Mouse (Mus musculus) liver, embryonic 14.5 days (tissue): ENCODE measurements around the gene H2afv. TPM values are rescaled to one million over a fixed set of nuclear protein-coding genes. Genes with fewer than 3 reads are reported as not detected.

Experiments
- ATAC-seq: fragments of 200-750 bp; cut with Nextera tagmentation; 2 replicates; pipeline ENCODE4 v1.8.0; 2017; ENCODE audit warnings: moderate number of reproducible peaks, mild to moderate bottlenecking, moderate library complexity; ENCODE audit not compliant: insufficient read depth
- DNase-seq, 3 experiments: peaks; one replicate each; pipeline ENCODE4 v3.0.0-alpha.2; 2012 to 2013; ENCODE audit warnings: low read depth in 3 of 3, low spot score in 3 of 3
- H3K27ac ChIP-seq: fragments of 300-500 bp; sonication (generic); 2 replicates; pipeline ENCODE4 v1.5.1; 2014; ENCODE audit warnings: moderate library complexity, mild to moderate bottlenecking, control low read depth, inconsistent platforms
- H3K27me3 ChIP-seq: fragments of 300-500 bp; sonication (generic); 2 replicates; pipeline ENCODE4 v1.6.1; 2014; ENCODE audit warnings: mild to moderate bottlenecking, low read length, moderate library complexity; ENCODE audit not compliant: control insufficient read depth, insufficient read depth
- H3K36me3 ChIP-seq: fragments of 300-500 bp; sonication (generic); replicated peaks from 2 replicates; pipeline ENCODE4 v1.6.1; 2014; ENCODE audit warnings: low read depth; ENCODE audit not compliant: control insufficient read depth, insufficient read depth
- H3K4me1 ChIP-seq, 2 experiments: fragments of 200-500 bp in 1 of 2; fragments of 300-500 bp in 1 of 2; sonication (generic) in 1 of 2; replicated peaks; 2 replicates each; pipeline ENCODE4 v1.6.1; 2012 to 2014; ENCODE audit warnings: antibody characterized with exemption in 1 of 2, inconsistent platforms in 1 of 2, low read length in 1 of 2; ENCODE audit not compliant: control insufficient read depth in 2 of 2, insufficient read depth in 2 of 2
- H3K4me2 ChIP-seq: fragments of 300-500 bp; sonication (generic); 2 replicates; pipeline ENCODE4 v1.6.1; 2014; ENCODE audit warnings: low read depth, mild to moderate bottlenecking, control low read depth, moderate library complexity
- H3K4me3 ChIP-seq, 2 experiments: fragments of 200-500 bp in 1 of 2; fragments of 300-500 bp in 1 of 2; sonication (generic) in 1 of 2; 2 replicates each; pipeline ENCODE4 v1.5.1; 2012 to 2014; ENCODE audit warnings: low read depth in 2 of 2, low read length in 2 of 2, mild to moderate bottlenecking in 2 of 2, control low read depth in 1 of 2, inconsistent platforms in 1 of 2, moderate library complexity in 1 of 2; ENCODE audit not compliant: insufficient read depth in 1 of 2
- H3K9ac ChIP-seq: fragments of 300-500 bp; sonication (generic); replicated peaks from 2 replicates; pipeline ENCODE4 v1.6.1; 2014; ENCODE audit warnings: mild to moderate bottlenecking, control low read depth, moderate library complexity
- H3K9me3 ChIP-seq: fragments of 300-500 bp; sonication (generic); 2 replicates; pipeline ENCODE4 v1.6.1; 2016; ENCODE audit warnings: low read length, mixed read lengths; ENCODE audit not compliant: control insufficient read depth
- CTCF ChIP-seq: IDR thresholded peaks from 2 replicates; pipeline ENCODE4 v1.5.1; 2016; ENCODE audit warnings: antibody characterized with exemption, low read depth, control low read depth
- EP300 ChIP-seq: IDR thresholded peaks from 2 replicates; pipeline ENCODE4 v1.6.1; 2016; ENCODE audit warnings: antibody characterized with exemption, low read depth
- WGBS: fragments of 180-500 bp; shearing (Covaris S2); extraction: QIAGEN DNeasy Blood & Tissue Kit; methylation state at CpG from one replicate; pipeline ENCODE4 v1.1.7; 2014; ENCODE audit not compliant: insufficient replicate concordance; 5-methylcytosine and 5-hydroxymethylcytosine counted together
- polyA plus RNA-seq, 2 experiments: library from polyadenylated mRNA; depleted of rRNA in 1 of 2; stranded (reverse) in 1 of 2; unstranded in 1 of 2; fragments of >200 nt; fragmentation: Nextera tagmentation in 1 of 2; extraction: Ambion mirVana in 1 of 2; gene quantifications; 2 replicates each; pipeline versions ENCODE4 v1.2.1 to v1.2.3; 2012 to 2014

The H2afv gene
- polyA plus RNA-seq (2012; rRNA removed), result 35.2 and 44.2 TPM in 2 replicates
- polyA plus RNA-seq (2014; fragmentation: Nextera tagmentation; extraction: Ambion mirVana), result 117 and 119 TPM in 2 replicates

DNA sequence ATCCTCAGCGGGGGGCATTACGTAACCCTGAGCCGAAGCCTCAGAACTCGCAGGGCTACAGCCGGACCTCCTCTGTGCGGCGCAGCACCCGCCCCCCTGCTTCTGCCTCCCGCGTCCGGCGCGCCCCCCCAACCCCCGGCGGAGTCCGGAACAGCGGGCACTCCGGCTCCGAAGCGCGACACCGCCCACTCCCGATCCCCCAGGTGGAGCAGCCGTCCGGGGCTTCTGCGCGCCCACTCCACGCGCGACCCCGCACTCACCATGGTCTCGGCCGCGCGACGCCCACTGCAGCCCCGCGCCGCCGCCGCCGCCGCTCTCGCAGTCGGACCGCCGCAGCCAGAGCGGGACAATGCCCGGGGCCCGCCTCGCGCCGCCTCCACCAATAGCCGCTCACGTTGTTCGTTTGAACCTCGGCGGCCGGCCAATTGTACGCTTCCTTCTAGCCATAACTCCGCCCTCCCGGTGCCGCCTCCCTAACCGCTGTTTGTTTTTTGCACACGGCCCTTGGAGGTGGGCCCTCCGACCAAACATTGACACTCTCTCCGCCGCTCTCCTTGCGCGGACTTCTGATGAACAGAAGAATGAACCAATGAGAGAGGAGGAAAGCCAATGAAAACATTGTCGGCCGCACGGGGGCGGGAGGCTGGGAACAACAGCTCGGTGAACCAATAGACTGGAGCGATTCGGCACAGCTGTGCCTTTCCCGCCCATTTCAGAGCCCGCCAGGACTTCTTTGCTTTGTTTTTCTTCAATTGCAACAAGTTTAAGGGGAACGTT is at the start of gene H2afv:
TSS of gene H2afv (minus strand) at position 367 of the 777 bp plus-strand sequence.
- Histone ChIP-seq H3K4me2 (peak within 1 kb of the TSS; percentile 90), H3K36me3 (peaks cover 10% of the 10 kb centered on the region), H3K27ac (peak within 1 kb of the TSS; percentile 88), H3K27me3 (no peaks in the 10 kb centered on the region), H3K4me3 (peak within 1 kb of the TSS; percentile 76 to 97), H3K4me1 (peaks cover 7 to 9% of the 10 kb centered on the region in 2 experiments), H3K9ac (peak within 1 kb of the TSS; percentile 97), H3K9me3 (no peaks in the 10 kb centered on the region)
- TF ChIP-seq CTCF, result peak; percentile 63
- peak; percentile 50; the same call in 1 of the 2 replicates for TF ChIP-seq EP300
- WGBS, result under 1% methylated on average over 80 of the region's 80 CpGs
- peak; percentile 100 for DNase-seq
- ATAC-seq, result peak; percentile 96

GRCm38 (mm10) chr11:6489691-6490503 is 45.7 kb upstream of the H2afv start:
- DNase-seq (peak; percentile 35 to 54 (median 35)), ATAC-seq (peak; percentile 78)
- Histone ChIP-seq H3K4me2 (no peak overlapping the region), H3K27me3 (no peaks in the 10 kb centered on the region), H3K36me3 (no peaks in the 10 kb centered on the region), H3K4me1 (no peaks in the 10 kb centered on the region), H3K27ac (no peak overlapping the region), H3K9ac (no peak overlapping the region), H3K9me3 (no peaks in the 10 kb centered on the region), H3K4me3 (no peak overlapping the region)
- WGBS, result 36% methylated on average over 6 of the region's 6 CpGs
- TF ChIP-seq EP300 (no peak), CTCF (peak; percentile 91)

DNA sequence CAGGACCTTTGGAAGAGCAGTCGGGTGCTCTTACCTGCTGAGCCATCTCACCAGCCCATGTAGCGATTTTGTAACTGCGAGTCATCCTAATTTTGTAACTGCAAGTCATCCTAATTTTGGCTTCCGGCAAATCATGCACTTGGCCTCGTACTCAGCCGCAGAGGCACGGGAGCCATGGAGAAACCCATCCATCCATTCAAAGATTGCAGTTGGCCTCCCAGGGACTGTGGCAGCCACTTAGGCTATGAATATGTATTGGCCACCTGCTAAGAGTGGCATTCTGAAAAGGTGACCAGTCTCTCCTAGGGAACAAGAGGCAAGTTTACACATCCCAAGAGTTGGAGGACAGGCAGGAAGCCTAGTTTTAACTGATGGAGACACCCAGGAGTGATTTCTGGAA is 45.0 kb upstream of the H2afv start:
- TF ChIP-seq EP300 (no peak), CTCF (no peak)
- WGBS, result 85% methylated on average over 7 of the region's 7 CpGs
- no peak overlapping the region for H3K4me2 ChIP-seq
- DNase-seq (no peak), ATAC-seq (no peak)
- no peak overlapping the region for H3K9ac ChIP-seq
- H3K4me1 ChIP-seq, result no peaks in the 10 kb centered on the region; a peak in 1 of 4 replicates
- H3K36me3 ChIP-seq, result no peaks in the 10 kb centered on the region
- no peaks in the 10 kb centered on the region for H3K9me3 ChIP-seq
- no peaks in the 10 kb centered on the region for H3K27me3 ChIP-seq
- no peak overlapping the region for H3K27ac ChIP-seq
- no peak overlapping the region for H3K4me3 ChIP-seq

- ATAC-seq, result no peak
- no peaks in the 10 kb centered on the region for H3K27me3 ChIP-seq
- no peak overlapping the region for H3K4me3 ChIP-seq
- H3K9me3 ChIP-seq, result no peaks in the 10 kb centered on the region
- no peak overlapping the region for H3K9ac ChIP-seq
- no peak for DNase-seq
- H3K4me1 ChIP-seq, result peaks cover 0 to 4% of the 10 kb centered on the region in 2 experiments; a peak in 1 of 4 replicates
- TF ChIP-seq CTCF (no peak), EP300 (no peak)
- 81% methylated on average over 5 of the region's 5 CpGs for WGBS
- no peak overlapping the region for H3K4me2 ChIP-seq
- H3K36me3 ChIP-seq, result no peaks in the 10 kb centered on the region
- H3K27ac ChIP-seq, result no peak overlapping the region
These were observed 43.9 kb upstream of the H2afv start for GRCm38 (mm10) chr11:6488041-6488684.
